Mouse (Mus musculus) forebrain, postnatal 0 days (tissue): ENCODE results near the gene Maml3. TPM values are rescaled to one million over a fixed set of nuclear protein-coding genes. Genes with fewer than 3 reads are reported as not detected.

Source experiments
- ATAC-seq: fragments of 200-750 bp; cut with Nextera tagmentation; 2 replicates; pipeline ENCODE4 v1.8.0; 2017; ENCODE audit warnings: mild to moderate bottlenecking, moderate library complexity
- DNase-seq: peaks from one replicate; pipeline ENCODE4 v3.0.0-alpha.2; 2015
- H3K27ac ChIP-seq: fragments of 300-500 bp; sonication (generic); 2 replicates; pipeline ENCODE4 v1.5.1; 2014; ENCODE audit warnings: low read depth, mild to moderate bottlenecking, antibody characterized with exemption, low read length, moderate library complexity, mixed read lengths
- H3K27me3 ChIP-seq: fragments of 300-500 bp; sonication (generic); 2 replicates; pipeline ENCODE4 v1.6.1; 2014; ENCODE audit warnings: mild to moderate bottlenecking, low read length, mixed read lengths; ENCODE audit not compliant: insufficient read depth
- H3K36me3 ChIP-seq: fragments of 300-500 bp; sonication (generic); 2 replicates; pipeline ENCODE4 v1.6.1; 2014; ENCODE audit warnings: mild to moderate bottlenecking, moderate library complexity; ENCODE audit not compliant: insufficient read depth
- H3K4me1 ChIP-seq: fragments of 300-500 bp; sonication (generic); 2 replicates; pipeline ENCODE4 v1.6.1; 2014; ENCODE audit warnings: antibody characterized with exemption; ENCODE audit not compliant: insufficient read depth
- H3K4me2 ChIP-seq: fragments of 300-500 bp; sonication (generic); 2 replicates; pipeline ENCODE4 v1.6.1; 2014; ENCODE audit warnings: low read depth, mild to moderate bottlenecking, moderate library complexity
- H3K4me3 ChIP-seq: fragments of 300-500 bp; sonication (generic); 2 replicates; pipeline ENCODE4 v1.5.1; 2014; ENCODE audit warnings: low read depth, low read length, mixed read lengths
- H3K9ac ChIP-seq: fragments of 300-500 bp; sonication (generic); 2 replicates; pipeline ENCODE4 v1.6.1; 2014; ENCODE audit warnings: mild to moderate bottlenecking
- H3K9me3 ChIP-seq: fragments of 300-500 bp; sonication (generic); 2 replicates; pipeline ENCODE4 v1.6.1; 2016; ENCODE audit warnings: low read length
- CTCF ChIP-seq: sonication (generic); IDR thresholded peaks from 2 replicates; pipeline ENCODE4 v1.5.1; 2016; ENCODE audit warnings: antibody characterized with exemption, control low read depth, low read depth
- WGBS: fragments of 180-500 bp; shearing (Covaris S2); extraction: QIAGEN DNeasy Blood & Tissue Kit; methylation state at CpG from one replicate; pipeline ENCODE4 v1.1.7; 2014; 5-methylcytosine and 5-hydroxymethylcytosine counted together
- polyA plus RNA-seq: library from polyadenylated mRNA; unstranded; fragments of >200 nt; fragmentation: Nextera tagmentation; extraction: Ambion mirVana; gene quantifications from 2 replicates; pipeline ENCODE4 v1.2.1, GENCODE M21; 2015
- total RNA-seq: library from RNA; depleted of rRNA; stranded (reverse); fragments of >200 nt; gene quantifications from 2 replicates; pipeline ENCODE4 v1.2.3, GENCODE M21; 2014

The Maml3 gene
- total and polyA plus RNA-seq, 2 experiments from 2014 or later, result 3.1 to 14.9 TPM

GRCm38 (mm10) chr3:51719982-51720381, 384.9 kb downstream of the Maml3 start:
- 55% methylated on average over 1 of the region's 1 CpGs for WGBS
- Histone ChIP-seq H3K4me1 (no peaks in the 10 kb centered on the region), H3K36me3 (no peaks in the 10 kb centered on the region), H3K9me3 (no peaks in the 10 kb centered on the region), H3K9ac (no peak overlapping the region), H3K27ac (no peak overlapping the region), H3K27me3 (no peaks in the 10 kb centered on the region), H3K4me2 (no peak overlapping the region), H3K4me3 (no peak overlapping the region)
- ATAC-seq (no peak), DNase-seq (no peak)
- TF ChIP-seq CTCF, result no peak

- no peak overlapping the region for H3K4me3 ChIP-seq
- no peaks in the 10 kb centered on the region for H3K4me1 ChIP-seq
- no peak overlapping the region for H3K4me2 ChIP-seq
- no peak for TF ChIP-seq CTCF
- no peak overlapping the region for H3K9ac ChIP-seq
- no peaks in the 10 kb centered on the region for H3K27me3 ChIP-seq
- 93% methylated on average over 3 of the region's 3 CpGs for WGBS
- H3K27ac ChIP-seq, result no peak overlapping the region
- no peaks in the 10 kb centered on the region for H3K9me3 ChIP-seq
- ATAC-seq (no peak), DNase-seq (no peak)
- no peaks in the 10 kb centered on the region for H3K36me3 ChIP-seq
These were observed 385.5 kb downstream of the Maml3 start for GRCm38 (mm10) chr3:51719373-51719772.

GRCm38 (mm10) chr3:51717909-51718308, 387.0 kb downstream of the Maml3 start:
- Histone ChIP-seq H3K4me3 (no peak overlapping the region), H3K36me3 (no peaks in the 10 kb centered on the region), H3K9ac (no peak overlapping the region), H3K27ac (no peak overlapping the region), H3K4me1 (no peaks in the 10 kb centered on the region), H3K27me3 (no peaks in the 10 kb centered on the region), H3K4me2 (no peak overlapping the region), H3K9me3 (no peaks in the 10 kb centered on the region)
- WGBS, result 70% methylated on average over 4 of the region's 4 CpGs
- ATAC-seq (no peak), DNase-seq (no peak)
- no peak for TF ChIP-seq CTCF

GRCm38 (mm10) chr3:51717455-51717854, 387.4 kb downstream of the Maml3 start:
- H3K9ac ChIP-seq, result no peak overlapping the region
- H3K4me1 ChIP-seq, result no peaks in the 10 kb centered on the region
- WGBS, result 77% methylated on average over 3 of the region's 3 CpGs
- TF ChIP-seq CTCF, result no peak
- ATAC-seq, result no peak
- no peaks in the 10 kb centered on the region for H3K27me3 ChIP-seq
- no peak overlapping the region for H3K4me3 ChIP-seq
- DNase-seq, result no peak
- H3K27ac ChIP-seq, result no peak overlapping the region
- H3K9me3 ChIP-seq, result no peaks in the 10 kb centered on the region
- H3K36me3 ChIP-seq, result no peaks in the 10 kb centered on the region
- no peak overlapping the region for H3K4me2 ChIP-seq

- 84% methylated on average over 5 of the region's 5 CpGs for WGBS
- no peak for ATAC-seq
These were observed 390.4 kb downstream of the Maml3 start for GRCm38 (mm10) chr3:51714469-51714868.

GRCm38 (mm10) chr3:51713233-51713632, 391.6 kb downstream of the Maml3 start:
- H3K27ac ChIP-seq, result no peak overlapping the region
- 29% methylated on average over 8 of the region's 8 CpGs for WGBS
- no peaks in the 10 kb centered on the region for H3K27me3 ChIP-seq
- no peaks in the 10 kb centered on the region for H3K36me3 ChIP-seq
- no peak for TF ChIP-seq CTCF
- no peak for ATAC-seq
- DNase-seq, result no peak
- H3K9ac ChIP-seq, result no peak overlapping the region
- no peaks in the 10 kb centered on the region for H3K9me3 ChIP-seq
- H3K4me1 ChIP-seq, result no peaks in the 10 kb centered on the region
- H3K4me3 ChIP-seq, result no peak overlapping the region
- H3K4me2 ChIP-seq, result no peak overlapping the region

More at GRCm38 (mm10) chr3:51714469-51714868, 390.4 kb downstream of the Maml3 start:
- no peak for DNase-seq
- Histone ChIP-seq H3K4me1 (no peaks in the 10 kb centered on the region), H3K4me3 (no peak overlapping the region), H3K27me3 (no peaks in the 10 kb centered on the region), H3K27ac (no peak overlapping the region), H3K36me3 (no peaks in the 10 kb centered on the region), H3K4me2 (no peak overlapping the region), H3K9ac (no peak overlapping the region), H3K9me3 (no peaks in the 10 kb centered on the region)
- no peak for TF ChIP-seq CTCF

GRCm38 (mm10) chr3:51712382-51712781, 392.5 kb downstream of the Maml3 start:
- no peak overlapping the region for H3K4me2 ChIP-seq

More at GRCm38 (mm10) chr3:51712382-51712781, 392.5 kb downstream of the Maml3 start:
- H3K9ac ChIP-seq, result no peak overlapping the region
- ATAC-seq, result no peak
- no peaks in the 10 kb centered on the region for H3K4me1 ChIP-seq
- TF ChIP-seq CTCF, result no peak
- H3K9me3 ChIP-seq, result no peaks in the 10 kb centered on the region
- 44% methylated on average over 3 of the region's 3 CpGs for WGBS
- H3K27ac ChIP-seq, result no peak overlapping the region
- H3K36me3 ChIP-seq, result no peaks in the 10 kb centered on the region
- no peak for DNase-seq
- H3K27me3 ChIP-seq, result no peaks in the 10 kb centered on the region
- no peak overlapping the region for H3K4me3 ChIP-seq
